Mouse (Mus musculus) heart, embryonic 13.5 days (tissue): ENCODE measurements around the gene Rnf141. TPM values are rescaled to one million over a fixed set of nuclear protein-coding genes. Genes with fewer than 3 reads are reported as not detected.

Experiments used
- ATAC-seq: fragments of 200-750 bp; cut with Nextera tagmentation; 2 replicates; pipeline ENCODE4 v1.8.0; 2017; ENCODE audit warnings: moderate TSS enrichment; ENCODE audit not compliant: insufficient number of reproducible peaks, low FRiP score, low TSS enrichment; ENCODE audit errors: extremely low read depth
- H3K27ac ChIP-seq: fragments of 300-500 bp; sonication (generic); replicated peaks from 2 replicates; pipeline ENCODE4 v1.5.1; 2015; ENCODE audit warnings: moderate library complexity, mild to moderate bottlenecking, inconsistent platforms
- H3K27me3 ChIP-seq: fragments of 300-500 bp; sonication (generic); replicated peaks from 2 replicates; pipeline ENCODE4 v1.6.1; 2015; ENCODE audit warnings: mild to moderate bottlenecking, inconsistent platforms
- H3K36me3 ChIP-seq: fragments of 300-500 bp; sonication (generic); 2 replicates; pipeline ENCODE4 v1.6.1; 2015; ENCODE audit warnings: mild to moderate bottlenecking, inconsistent platforms
- H3K4me1 ChIP-seq: fragments of 300-500 bp; sonication (generic); 2 replicates; pipeline ENCODE4 v1.6.1; 2015; ENCODE audit warnings: inconsistent platforms
- H3K4me2 ChIP-seq: fragments of 300-500 bp; sonication (generic); 2 replicates; pipeline ENCODE4 v1.6.1; 2015; ENCODE audit warnings: inconsistent platforms, mild to moderate bottlenecking, moderate library complexity
- H3K4me3 ChIP-seq: fragments of 300-500 bp; sonication (generic); 2 replicates; pipeline ENCODE4 v1.5.1; 2015; ENCODE audit warnings: moderate library complexity, mild to moderate bottlenecking, inconsistent platforms
- H3K9ac ChIP-seq: fragments of 300-500 bp; sonication (generic); 2 replicates; pipeline ENCODE4 v1.6.1; 2015; ENCODE audit warnings: inconsistent platforms, mild to moderate bottlenecking, moderate library complexity
- H3K9me3 ChIP-seq: fragments of 300-500 bp; sonication (generic); 2 replicates; pipeline ENCODE4 v1.6.1; 2016; ENCODE audit warnings: inconsistent platforms
- WGBS: fragments of 180-500 bp; shearing (Covaris S2); methylation state at CpG from one replicate; pipeline ENCODE4 v1.1.7; 2015; ENCODE audit warnings: mixed read lengths; 5-methylcytosine and 5-hydroxymethylcytosine counted together
- polyA plus RNA-seq: library from polyadenylated mRNA; unstranded; fragments of >200 nt; fragmentation: Nextera tagmentation; extraction: Ambion mirVana; gene quantifications from 2 replicates; pipeline ENCODE4 v1.2.1, GENCODE M21; 2015

The Rnf141 gene
- polyA plus RNA-seq, 1 experiment from 2014 or later: 27.6 TPM

GRCm38 (mm10) chr7:110823995-110824953 is 20.0 kb downstream of the Rnf141 start:
- Histone ChIP-seq H3K9me3 (no peaks in the 10 kb centered on the region), H3K27ac (peak overlapping the region; percentile 58; the same call in 1 of the 2 replicates)
- no peak for ATAC-seq

GRCm38 (mm10) chr7:110823593-110823992 is 20.7 kb downstream of the Rnf141 start:
- Histone ChIP-seq H3K27ac (peak overlapping the region; percentile 58; the same call in 1 of the 2 replicates), H3K27me3 (no peaks in the 10 kb centered on the region), H3K36me3 (peaks cover 58% of the 10 kb centered on the region), H3K4me1 (peaks cover 59% of the 10 kb centered on the region), H3K4me3 (no peak overlapping the region), H3K9ac (peak overlapping the region; percentile 24; the same call in 1 of the 2 replicates), H3K4me2 (no peak overlapping the region), H3K9me3 (no peaks in the 10 kb centered on the region)
- WGBS: 43% methylated on average over 4 of the region's 4 CpGs
- no peak for ATAC-seq

More at GRCm38 (mm10) chr7:110823995-110824953, 20.0 kb downstream of the Rnf141 start:
- 78% methylated on average over 8 of the region's 8 CpGs for WGBS
- H3K4me3 ChIP-seq: no peak overlapping the region
- no peaks in the 10 kb centered on the region for H3K27me3 ChIP-seq
- H3K36me3 ChIP-seq: peaks cover 65% of the 10 kb centered on the region
- H3K9ac ChIP-seq: peak overlapping the region; percentile 24; the same call in 1 of the 2 replicates
- peaks cover 53% of the 10 kb centered on the region for H3K4me1 ChIP-seq
- H3K4me2 ChIP-seq: no peak overlapping the region

- Histone ChIP-seq H3K9me3 (no peaks in the 10 kb centered on the region), H3K9ac (no peak overlapping the region), H3K27ac (0 out of 2 replicates have a peak overlapping the region, but pooled peaks have one; percentile 58), H3K36me3 (peaks cover 53% of the 10 kb centered on the region), H3K4me1 (peaks cover 64% of the 10 kb centered on the region), H3K4me2 (no peak overlapping the region), H3K4me3 (no peak overlapping the region), H3K27me3 (no peaks in the 10 kb centered on the region)
- no peak for ATAC-seq
- 67% methylated on average over 8 of the region's 8 CpGs for WGBS
Measured at GRCm38 (mm10) chr7:110823076-110823475, 21.2 kb downstream of the Rnf141 start.

- H3K27ac ChIP-seq: peak overlapping the region; percentile 85
- ATAC-seq: no peak
- no peak overlapping the region for H3K4me3 ChIP-seq
- 63% methylated on average over 4 of the region's 4 CpGs for WGBS
- no peak overlapping the region for H3K4me2 ChIP-seq
- peaks cover 65% of the 10 kb centered on the region for H3K4me1 ChIP-seq
- no peak overlapping the region; the same call in 1 of the 2 replicates for H3K9ac ChIP-seq
- no peaks in the 10 kb centered on the region for H3K9me3 ChIP-seq
- H3K27me3 ChIP-seq: no peaks in the 10 kb centered on the region
- H3K36me3 ChIP-seq: peaks cover 46% of the 10 kb centered on the region
Measured at GRCm38 (mm10) chr7:110822055-110822454, 22.2 kb downstream of the Rnf141 start.

GRCm38 (mm10) chr7:110821653-110822052 is 22.6 kb downstream of the Rnf141 start:
- H3K4me1 ChIP-seq: peaks cover 65% of the 10 kb centered on the region
- peak overlapping the region; percentile 20; the same call in 1 of the 2 replicates for H3K4me2 ChIP-seq

GRCm38 (mm10) chr7:110821068-110821467 is 23.2 kb downstream of the Rnf141 start:
- peak overlapping the region; percentile 37 for H3K9ac ChIP-seq
- H3K9me3 ChIP-seq: no peaks in the 10 kb centered on the region
- H3K36me3 ChIP-seq: peaks cover 36% of the 10 kb centered on the region
- WGBS: 14% methylated on average over 5 of the region's 5 CpGs
- peaks cover 65% of the 10 kb centered on the region for H3K4me1 ChIP-seq
- peak overlapping the region; percentile 85 for H3K27ac ChIP-seq
- H3K4me3 ChIP-seq: no peak overlapping the region
- no peaks in the 10 kb centered on the region for H3K27me3 ChIP-seq
- no peak for ATAC-seq
- peak overlapping the region; percentile 20 for H3K4me2 ChIP-seq

More at GRCm38 (mm10) chr7:110821653-110822052, 22.6 kb downstream of the Rnf141 start:
- H3K9ac ChIP-seq: no peak overlapping the region; the same call in 1 of the 2 replicates
- no peaks in the 10 kb centered on the region for H3K9me3 ChIP-seq
- ATAC-seq: no peak
- no peaks in the 10 kb centered on the region for H3K27me3 ChIP-seq
- no peak overlapping the region for H3K4me3 ChIP-seq
- H3K36me3 ChIP-seq: peaks cover 42% of the 10 kb centered on the region
- peak overlapping the region; percentile 85 for H3K27ac ChIP-seq
- WGBS: 6% methylated on average over 3 of the region's 3 CpGs

GRCm38 (mm10) chr7:110818787-110819350 is 25.4 kb downstream of the Rnf141 start:
- Histone ChIP-seq H3K9me3 (no peaks in the 10 kb centered on the region), H3K4me3 (no peak overlapping the region), H3K27me3 (no peaks in the 10 kb centered on the region), H3K4me1 (peaks cover 57% of the 10 kb centered on the region), H3K4me2 (peak overlapping the region; percentile 11; the same call in 1 of the 2 replicates), H3K27ac (peak overlapping the region; percentile 29; the same call in 1 of the 2 replicates), H3K36me3 (peaks cover 24% of the 10 kb centered on the region), H3K9ac (peak overlapping the region; percentile 44; the same call in 1 of the 2 replicates)
- 37% methylated on average over 11 of the region's 11 CpGs for WGBS
- no peak for ATAC-seq

- Histone ChIP-seq H3K36me3 (peaks cover 20% of the 10 kb centered on the region), H3K9me3 (no peaks in the 10 kb centered on the region), H3K4me2 (no peak overlapping the region), H3K4me1 (peaks cover 51% of the 10 kb centered on the region), H3K4me3 (no peak overlapping the region), H3K9ac (peak overlapping the region; percentile 5), H3K27ac (peak overlapping the region; percentile 29), H3K27me3 (no peaks in the 10 kb centered on the region)
- no peak for ATAC-seq
- WGBS: 51% methylated on average over 6 of the region's 6 CpGs
Measured at GRCm38 (mm10) chr7:110818206-110818605, 26.1 kb downstream of the Rnf141 start.

- H3K4me2 ChIP-seq: no peak overlapping the region
- H3K9ac ChIP-seq: no peak overlapping the region
- ATAC-seq: no peak
Measured at GRCm38 (mm10) chr7:110816037-110816436, 28.2 kb downstream of the Rnf141 start.

GRCm38 (mm10) chr7:110813983-110814382 is 30.3 kb downstream of the Rnf141 start:
- 54% methylated on average over 1 of the region's 1 CpGs for WGBS
- Histone ChIP-seq H3K4me3 (no peak overlapping the region), H3K4me2 (no peak overlapping the region), H3K9ac (no peak overlapping the region), H3K27me3 (no peaks in the 10 kb centered on the region), H3K9me3 (no peaks in the 10 kb centered on the region), H3K4me1 (peaks cover 19% of the 10 kb centered on the region), H3K27ac (no peak overlapping the region), H3K36me3 (peaks cover 34% of the 10 kb centered on the region)
- ATAC-seq: no peak

More at GRCm38 (mm10) chr7:110816037-110816436, 28.2 kb downstream of the Rnf141 start:
- Histone ChIP-seq H3K9me3 (no peaks in the 10 kb centered on the region), H3K27me3 (no peaks in the 10 kb centered on the region), H3K27ac (no peak overlapping the region), H3K4me3 (no peak overlapping the region), H3K36me3 (peaks cover 24% of the 10 kb centered on the region), H3K4me1 (peaks cover 36% of the 10 kb centered on the region)
- WGBS: 61% methylated on average over 5 of the region's 5 CpGs

GRCm38 (mm10) chr7:110811529-110811928 is 32.7 kb downstream of the Rnf141 start:
- 69% methylated on average over 5 of the region's 5 CpGs for WGBS
- peaks cover 39% of the 10 kb centered on the region for H3K36me3 ChIP-seq

More at GRCm38 (mm10) chr7:110811529-110811928, 32.7 kb downstream of the Rnf141 start:
- H3K4me3 ChIP-seq: no peak overlapping the region
- ATAC-seq: no peak
- 0 out of 2 replicates have a peak overlapping the region, but pooled peaks have one; percentile 16 for H3K27ac ChIP-seq
- no peaks in the 10 kb centered on the region for H3K9me3 ChIP-seq
- H3K4me1 ChIP-seq: peaks cover 14% of the 10 kb centered on the region
- H3K27me3 ChIP-seq: no peaks in the 10 kb centered on the region
- H3K9ac ChIP-seq: no peak overlapping the region
- no peak overlapping the region for H3K4me2 ChIP-seq
